Mouse (Mus musculus) naive thymus-derived CD4-positive, alpha-beta T cell, adult 5 months (primary cell): Measurements from ENCODE around the gene Fkbp7. TPM values are rescaled to one million over a fixed set of nuclear protein-coding genes. Genes with fewer than 3 reads are reported as not detected.

Experiments used
- polyA plus RNA-seq: library from polyadenylated mRNA; unstranded; fragments of 100-300 nt; shearing (Covaris generic); gene quantifications from one replicate; pipeline ENCODE4 v1.2.1, GENCODE M21; 2017

Fkbp7 gene
- polyA plus RNA-seq, result 3.7 TPM

GRCm38 (mm10) chr2:76672966-76673392 is at the start of gene Fkbp7:
Gene Fkbp7, minus strand, starts transcription at chr2:76673116.

GRCm38 (mm10) chr2:76674725-76675427 is 2.0 kb upstream of the Fkbp7 start, which contains the start of gene Plekha3:
Gene Plekha3, plus strand, starts transcription at chr2:76675281.

GRCm38 (mm10) chr2:76647883-76648570 is 24.9 kb downstream of the Fkbp7 start, which contains the start of the genes Prkra and Pjvk:
Gene Prkra, minus strand, starts transcription at chr2:76648015.
Gene Pjvk, plus strand, starts transcription at chr2:76648476.

Other genes starting within 250 kb of the Fkbp7 start
- gene Prkra, start 25.1 kb downstream of the Fkbp7 start, polyA plus RNA-seq, result 2.0 TPM
- gene Pjvk, start 24.6 kb downstream of the Fkbp7 start, polyA plus RNA-seq, result not detected
- 48.0 TPM for gene Plekha3, start 2.2 kb upstream of the Fkbp7 start, polyA plus RNA-seq